Mouse (Mus musculus) erythroblast, embryonic 14.5 days (primary cell): Measurements from ENCODE around the gene Rab6b.

Source experiments
- GATA1 ChIP-seq: IDR thresholded peaks from 2 replicates; pipeline ENCODE4 v1.6.1; 2012; ENCODE audit warnings: low read length, inconsistent platforms, mixed read lengths
- TAL1 ChIP-seq: IDR thresholded peaks from 3 replicates; pipeline ENCODE4 v1.6.1; 2012; ENCODE audit warnings: low read length, inconsistent platforms, mixed read lengths

- TF ChIP-seq GATA1: no peak
- TF ChIP-seq TAL1: no peak
Observed at GRCm38 (mm10) chr9:103119781-103120180, 8.2 kb downstream of the Rab6b start.
